Mouse (Mus musculus): ENCODE measurements around the gene Ap3s2. TPM values are rescaled to one million over a fixed set of nuclear protein-coding genes. Genes with fewer than 3 reads are reported as not detected.

Ap3s2 gene
- polyA plus RNA-seq, 1 experiment from 2014 or later = 41.2 TPM

DNA sequence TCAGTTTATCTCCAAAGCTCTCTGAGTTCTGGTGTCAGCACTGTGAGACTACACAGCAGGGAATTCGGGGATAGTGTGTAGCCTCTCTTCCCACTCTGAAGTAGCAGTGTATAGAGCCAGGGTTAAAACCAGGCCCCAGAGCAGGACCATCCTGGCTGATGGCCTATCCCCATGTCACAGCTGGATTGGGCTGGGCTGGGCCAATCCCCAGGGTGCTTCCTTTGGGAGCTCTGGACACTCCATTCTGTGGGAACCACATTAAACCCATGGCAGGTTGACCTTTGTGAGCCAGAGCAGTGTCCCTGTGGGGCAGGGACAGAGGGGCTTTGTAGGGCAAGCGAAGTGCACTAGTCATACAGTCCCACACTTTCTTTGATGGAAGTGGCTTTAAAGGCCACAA, 74.1 kb downstream of the Ap3s2 start:
- no peaks in the 10 kb centered on the region for H3K36me3 ChIP-seq (ENCODE audit: control insufficient read depth, insufficient read depth, low read length)
- H3K9me3 ChIP-seq (ENCODE audit: control insufficient read depth, low read length) = no peaks in the 10 kb centered on the region
- 75% methylated on average over 2 of the region's 2 CpGs for WGBS
- ATAC-seq (ENCODE audit: insufficient number of reproducible peaks, low FRiP score, low TSS enrichment, low read depth) = no peak
- H3K4me1 ChIP-seq (ENCODE audit: control insufficient read depth, insufficient read depth, low read length) = peaks cover 18% of the 10 kb centered on the region
- no peak for DNase-seq (ENCODE audit: low spot score)
- H3K27me3 ChIP-seq (ENCODE audit: control insufficient read depth, insufficient read depth, low read length) = no peaks in the 10 kb centered on the region
- no peak overlapping the region for H3K27ac ChIP-seq (replicated peaks; ENCODE audit: low read depth, low read length)
- no peak overlapping the region for H3K4me3 ChIP-seq (ENCODE audit: low read depth, low read length)
- H3K4me2 ChIP-seq (ENCODE audit: low read depth, severe bottlenecking) = no peak overlapping the region
- no peak overlapping the region for H3K9ac ChIP-seq (ENCODE audit: low read length)

DNA sequence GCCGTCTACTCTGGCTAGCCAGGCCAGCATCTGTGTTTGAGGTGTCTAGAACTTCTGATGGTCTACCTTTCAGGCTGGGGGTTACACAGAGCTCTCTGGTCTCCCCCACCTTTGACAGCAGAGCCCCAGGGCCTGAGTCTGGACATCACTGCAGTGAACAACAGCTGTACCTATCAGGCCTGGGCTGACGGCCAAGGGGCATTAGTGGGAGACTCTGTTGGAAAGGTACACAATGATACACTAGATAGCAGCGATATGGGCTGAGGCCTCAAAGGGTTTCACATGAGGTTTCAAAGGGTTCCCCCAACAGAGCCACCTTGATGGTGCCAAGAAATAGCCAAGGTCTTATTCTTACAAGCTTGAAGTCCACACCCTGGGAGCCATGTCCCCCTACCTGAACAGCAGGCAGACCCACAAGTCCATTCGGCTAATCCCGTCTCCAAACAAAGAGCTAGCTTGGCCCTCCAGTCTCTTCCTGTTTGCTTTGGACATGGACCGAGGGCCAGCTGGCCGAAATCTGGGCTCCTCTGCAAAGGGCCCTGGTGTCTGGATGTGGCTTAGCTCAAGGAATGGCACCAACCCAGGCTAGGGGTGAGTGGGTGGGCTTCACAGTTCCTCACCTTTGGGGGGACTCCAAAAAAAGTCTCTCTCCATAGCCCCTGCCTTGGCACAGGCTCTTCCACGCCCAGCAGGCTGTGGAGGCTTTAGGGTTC, 76.2 kb downstream of the Ap3s2 start:
- Histone ChIP-seq H3K9ac (ENCODE audit: low read length) (no peak overlapping the region), H3K36me3 (ENCODE audit: control insufficient read depth, insufficient read depth, low read length) (peaks cover 3% of the 10 kb centered on the region; the same call in 1 of the 2 replicates), H3K4me1 (ENCODE audit: control insufficient read depth, insufficient read depth, low read length) (peaks cover 18% of the 10 kb centered on the region), H3K9me3 (ENCODE audit: control insufficient read depth, low read length) (no peaks in the 10 kb centered on the region), H3K4me3 (ENCODE audit: low read depth, low read length) (no peak overlapping the region), H3K27ac (replicated peaks; ENCODE audit: low read depth, low read length) (no peak overlapping the region), H3K27me3 (ENCODE audit: control insufficient read depth, insufficient read depth, low read length) (no peaks in the 10 kb centered on the region), H3K4me2 (ENCODE audit: low read depth, severe bottlenecking) (no peak overlapping the region)
- DNase-seq (ENCODE audit: low spot score) = no peak
- no peak for ATAC-seq (ENCODE audit: insufficient number of reproducible peaks, low FRiP score, low TSS enrichment, low read depth)
- WGBS = 84% methylated on average over 8 of the region's 8 CpGs

DNA sequence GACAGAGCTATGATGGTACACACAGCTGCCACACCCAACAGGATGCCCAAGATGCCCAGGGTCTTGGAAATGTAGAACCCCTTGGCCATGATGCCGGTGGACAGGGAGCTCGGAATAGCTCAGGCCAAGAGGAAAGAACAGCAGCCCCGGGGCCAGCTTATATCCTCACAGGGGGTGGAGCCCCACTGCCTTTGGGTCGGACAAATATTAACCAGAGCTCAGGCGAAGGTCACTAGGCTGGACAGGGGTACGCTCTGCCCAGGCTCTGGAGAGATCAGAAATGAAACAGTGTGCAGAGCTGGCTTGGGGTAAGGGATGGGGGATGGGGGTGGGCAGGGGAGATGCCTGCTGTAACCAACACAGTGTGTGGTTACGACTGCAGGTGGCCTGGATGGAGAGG, 78.3 kb downstream of the Ap3s2 start:
- H3K9ac ChIP-seq (ENCODE audit: low read length) = no peak overlapping the region
- peaks cover 3% of the 10 kb centered on the region; the same call in 1 of the 2 replicates for H3K36me3 ChIP-seq (ENCODE audit: control insufficient read depth, insufficient read depth, low read length)
- ATAC-seq (ENCODE audit: insufficient number of reproducible peaks, low FRiP score, low TSS enrichment, low read depth) = no peak
- H3K4me1 ChIP-seq (ENCODE audit: control insufficient read depth, insufficient read depth, low read length) = peaks cover 12% of the 10 kb centered on the region
- no peak overlapping the region for H3K4me2 ChIP-seq (ENCODE audit: low read depth, severe bottlenecking)
- H3K4me3 ChIP-seq (ENCODE audit: low read depth, low read length) = no peak overlapping the region
- no peaks in the 10 kb centered on the region for H3K27me3 ChIP-seq (ENCODE audit: control insufficient read depth, insufficient read depth, low read length)
- 64% methylated on average over 7 of the region's 7 CpGs for WGBS
- H3K9me3 ChIP-seq (ENCODE audit: control insufficient read depth, low read length) = no peaks in the 10 kb centered on the region
- DNase-seq (ENCODE audit: low spot score) = no peak
- no peak overlapping the region for H3K27ac ChIP-seq (replicated peaks; ENCODE audit: low read depth, low read length)

GRCm38 (mm10) chr7:79837247-79837646, 83.2 kb downstream of the Ap3s2 start:
- Histone ChIP-seq H3K27me3 (ENCODE audit: control insufficient read depth, insufficient read depth, low read length) (no peaks in the 10 kb centered on the region), H3K4me2 (ENCODE audit: low read depth, severe bottlenecking) (no peak overlapping the region), H3K4me3 (ENCODE audit: low read depth, low read length) (no peak overlapping the region), H3K9ac (ENCODE audit: low read length) (no peak overlapping the region), H3K27ac (replicated peaks; ENCODE audit: low read depth, low read length) (no peak overlapping the region), H3K4me1 (ENCODE audit: control insufficient read depth, insufficient read depth, low read length) (peaks cover 4% of the 10 kb centered on the region), H3K9me3 (ENCODE audit: control insufficient read depth, low read length) (no peaks in the 10 kb centered on the region), H3K36me3 (ENCODE audit: control insufficient read depth, insufficient read depth, low read length) (peaks cover 3% of the 10 kb centered on the region; the same call in 1 of the 2 replicates)
- WGBS = 68% methylated on average over 2 of the region's 2 CpGs
- ATAC-seq (ENCODE audit: insufficient number of reproducible peaks, low FRiP score, low TSS enrichment, low read depth) (no peak), DNase-seq (ENCODE audit: low spot score) (no peak)

DNA sequence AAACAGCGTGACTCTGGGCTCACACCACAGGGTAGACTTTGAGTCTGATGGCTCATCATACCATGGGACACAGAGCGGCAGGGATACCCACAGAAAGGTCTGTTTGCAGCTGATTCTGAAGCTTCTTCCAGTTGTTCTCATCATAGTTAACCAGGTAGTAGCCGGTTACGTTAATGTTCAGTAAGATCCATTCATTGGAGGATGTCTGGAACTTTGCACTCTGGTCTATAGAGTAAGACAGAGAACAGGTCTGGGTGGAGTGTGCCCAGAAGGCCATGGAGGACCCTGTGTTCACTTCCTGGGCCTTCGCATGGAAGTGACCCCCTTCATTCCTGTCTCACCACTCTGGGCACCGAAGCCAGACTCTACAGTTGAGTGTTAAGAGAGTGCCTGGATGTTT, 85.3 kb downstream of the Ap3s2 start:
- Histone ChIP-seq H3K9ac (ENCODE audit: low read length) (no peak overlapping the region), H3K9me3 (ENCODE audit: control insufficient read depth, low read length) (no peaks in the 10 kb centered on the region), H3K4me1 (ENCODE audit: control insufficient read depth, insufficient read depth, low read length) (no peaks in the 10 kb centered on the region), H3K36me3 (ENCODE audit: control insufficient read depth, insufficient read depth, low read length) (no peaks in the 10 kb centered on the region), H3K4me3 (ENCODE audit: low read depth, low read length) (no peak overlapping the region), H3K27ac (replicated peaks; ENCODE audit: low read depth, low read length) (no peak overlapping the region), H3K4me2 (ENCODE audit: low read depth, severe bottlenecking) (no peak overlapping the region), H3K27me3 (ENCODE audit: control insufficient read depth, insufficient read depth, low read length) (no peaks in the 10 kb centered on the region)
- WGBS = 94% methylated on average over 6 of the region's 6 CpGs
- no peak for DNase-seq (ENCODE audit: low spot score)
- ATAC-seq (ENCODE audit: insufficient number of reproducible peaks, low FRiP score, low TSS enrichment, low read depth) = no peak

- ATAC-seq (ENCODE audit: insufficient number of reproducible peaks, low FRiP score, low TSS enrichment, low read depth) (no peak), DNase-seq (ENCODE audit: low spot score) (no peak)
- no peaks in the 10 kb centered on the region for H3K27me3 ChIP-seq (ENCODE audit: control insufficient read depth, insufficient read depth, low read length)
- no peak overlapping the region for H3K9ac ChIP-seq (ENCODE audit: low read length)
- no peaks in the 10 kb centered on the region for H3K36me3 ChIP-seq (ENCODE audit: control insufficient read depth, insufficient read depth, low read length)
- H3K4me1 ChIP-seq (ENCODE audit: control insufficient read depth, insufficient read depth, low read length) = no peaks in the 10 kb centered on the region
- H3K4me3 ChIP-seq (ENCODE audit: low read depth, low read length) = no peak overlapping the region
- no peak overlapping the region for H3K4me2 ChIP-seq (ENCODE audit: low read depth, severe bottlenecking)
- H3K27ac ChIP-seq (replicated peaks; ENCODE audit: low read depth, low read length) = no peak overlapping the region
- no peaks in the 10 kb centered on the region for H3K9me3 ChIP-seq (ENCODE audit: control insufficient read depth, low read length)
These were observed 87.5 kb downstream of the Ap3s2 start for GRCm38 (mm10) chr7:79832980-79833379.

DNA sequence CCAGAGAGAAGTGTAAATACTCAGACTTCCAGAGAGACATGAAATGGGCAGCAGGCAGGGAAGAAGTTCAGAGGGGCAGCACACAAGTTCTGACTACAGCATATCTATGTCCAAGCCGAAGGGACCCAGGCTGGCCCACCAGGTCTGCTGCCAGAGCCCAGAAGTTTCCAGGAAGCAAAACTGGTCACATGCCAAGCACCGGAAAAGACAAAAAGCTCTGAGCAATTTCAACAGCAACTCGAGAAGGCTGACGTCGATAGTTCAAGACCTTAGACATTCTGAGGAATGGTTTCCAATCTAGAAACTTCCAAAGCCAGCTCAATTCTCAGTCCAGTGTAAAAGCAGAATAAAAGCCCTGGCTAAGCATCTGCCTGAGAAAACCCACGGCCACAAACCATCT, 88.9 kb downstream of the Ap3s2 start:
- Histone ChIP-seq H3K4me3 (ENCODE audit: low read depth, low read length) (no peak overlapping the region), H3K27ac (replicated peaks; ENCODE audit: low read depth, low read length) (no peak overlapping the region), H3K4me2 (ENCODE audit: low read depth, severe bottlenecking) (no peak overlapping the region), H3K4me1 (ENCODE audit: control insufficient read depth, insufficient read depth, low read length) (no peaks in the 10 kb centered on the region), H3K36me3 (ENCODE audit: control insufficient read depth, insufficient read depth, low read length) (no peaks in the 10 kb centered on the region), H3K9me3 (ENCODE audit: control insufficient read depth, low read length) (no peaks in the 10 kb centered on the region), H3K9ac (ENCODE audit: low read length) (no peak overlapping the region), H3K27me3 (ENCODE audit: control insufficient read depth, insufficient read depth, low read length) (no peaks in the 10 kb centered on the region)
- WGBS = 80% methylated on average over 6 of the region's 6 CpGs
- ATAC-seq (ENCODE audit: insufficient number of reproducible peaks, low FRiP score, low TSS enrichment, low read depth) (no peak), DNase-seq (ENCODE audit: low spot score) (no peak)

- H3K4me3 ChIP-seq (ENCODE audit: low read depth, low read length) = no peak overlapping the region
- no peak overlapping the region for H3K9ac ChIP-seq (ENCODE audit: low read length)
- DNase-seq (ENCODE audit: low spot score) (no peak), ATAC-seq (ENCODE audit: insufficient number of reproducible peaks, low FRiP score, low TSS enrichment, low read depth) (no peak)
- 50% methylated on average over 6 of the region's 6 CpGs for WGBS
- no peak overlapping the region for H3K27ac ChIP-seq (replicated peaks; ENCODE audit: low read depth, low read length)
- H3K4me1 ChIP-seq (ENCODE audit: control insufficient read depth, insufficient read depth, low read length) = no peaks in the 10 kb centered on the region
- H3K36me3 ChIP-seq (ENCODE audit: control insufficient read depth, insufficient read depth, low read length) = no peaks in the 10 kb centered on the region
- H3K4me2 ChIP-seq (ENCODE audit: low read depth, severe bottlenecking) = no peak overlapping the region
- no peaks in the 10 kb centered on the region for H3K9me3 ChIP-seq (ENCODE audit: control insufficient read depth, low read length)
- H3K27me3 ChIP-seq (ENCODE audit: control insufficient read depth, insufficient read depth, low read length) = no peaks in the 10 kb centered on the region
These were observed 89.3 kb downstream of the Ap3s2 start for GRCm38 (mm10) chr7:79831145-79831544.

DNA sequence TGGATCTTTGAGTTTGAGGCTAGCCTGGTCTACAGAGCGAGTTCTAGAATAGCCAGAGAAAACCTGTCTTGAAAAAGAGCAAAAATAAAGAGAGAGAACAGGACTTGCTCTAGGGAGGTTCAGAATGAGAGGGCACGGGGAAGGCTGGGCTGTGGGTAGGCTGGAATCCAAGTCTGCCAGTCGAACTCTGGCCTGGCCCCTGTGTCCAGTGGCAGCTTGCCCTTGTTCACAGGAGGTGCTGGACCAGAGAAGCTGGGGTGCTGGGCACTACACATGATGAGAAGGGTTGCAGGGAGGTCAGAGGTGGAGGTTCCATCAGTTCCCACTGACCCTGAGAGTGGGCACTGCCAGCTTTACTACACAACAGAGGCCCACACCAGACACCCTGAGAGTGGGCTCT, 92.1 kb downstream of the Ap3s2 start:
- no peak overlapping the region for H3K4me3 ChIP-seq (ENCODE audit: low read depth, low read length)
- no peaks in the 10 kb centered on the region for H3K4me1 ChIP-seq (ENCODE audit: control insufficient read depth, insufficient read depth, low read length)
- no peak overlapping the region for H3K27ac ChIP-seq (replicated peaks; ENCODE audit: low read depth, low read length)
- H3K36me3 ChIP-seq (ENCODE audit: control insufficient read depth, insufficient read depth, low read length) = no peaks in the 10 kb centered on the region
- no peaks in the 10 kb centered on the region for H3K27me3 ChIP-seq (ENCODE audit: control insufficient read depth, insufficient read depth, low read length)
- no peak for ATAC-seq (ENCODE audit: insufficient number of reproducible peaks, low FRiP score, low TSS enrichment, low read depth)
- WGBS = 90% methylated on average over 3 of the region's 3 CpGs
- no peak overlapping the region for H3K9ac ChIP-seq (ENCODE audit: low read length)
- no peak overlapping the region for H3K4me2 ChIP-seq (ENCODE audit: low read depth, severe bottlenecking)
- H3K9me3 ChIP-seq (ENCODE audit: control insufficient read depth, low read length) = no peaks in the 10 kb centered on the region
- DNase-seq (ENCODE audit: low spot score) = no peak

Measured in limb, embryonic 11.5 days (tissue).